Mouse (Mus musculus) embryonic facial prominence, embryonic 10.5 days (tissue): ENCODE data around the gene Gm38431. TPM values are rescaled to one million over a fixed set of nuclear protein-coding genes. Genes with fewer than 3 reads are reported as not detected.

Experiments
- DNase-seq: peaks from one replicate; pipeline ENCODE4 v3.0.0-alpha.2; 2017; ENCODE audit warnings: low spot score
- H3K27ac ChIP-seq: fragments of 300-500 bp; sonication (generic); replicated peaks from 2 replicates; pipeline ENCODE4 v1.5.1; 2016; ENCODE audit warnings: mild to moderate bottlenecking
- H3K27me3 ChIP-seq: fragments of 300-500 bp; sonication (generic); replicated peaks from 2 replicates; pipeline ENCODE4 v1.6.1; 2016; ENCODE audit warnings: low read depth, mild to moderate bottlenecking; ENCODE audit not compliant: poor library complexity, severe bottlenecking
- H3K36me3 ChIP-seq: fragments of 300-500 bp; sonication (generic); replicated peaks from 2 replicates; pipeline ENCODE4 v1.6.1; 2016; ENCODE audit warnings: mild to moderate bottlenecking, moderate library complexity
- H3K4me1 ChIP-seq: fragments of 300-500 bp; sonication (generic); 2 replicates; pipeline ENCODE4 v1.6.1; 2016
- H3K4me3 ChIP-seq: fragments of 300-500 bp; sonication (generic); 2 replicates; pipeline ENCODE4 v1.5.1; 2016; ENCODE audit warnings: mild to moderate bottlenecking, moderate library complexity
- H3K9me3 ChIP-seq: fragments of 300-500 bp; sonication (generic); 2 replicates; pipeline ENCODE4 v1.6.1; 2016; ENCODE audit warnings: mild to moderate bottlenecking
- WGBS: fragments of 180-500 bp; shearing (Covaris S2); methylation state at CpG from one replicate; pipeline ENCODE4 v1.1.7; 2016; 5-methylcytosine and 5-hydroxymethylcytosine counted together
- polyA plus RNA-seq: library from polyadenylated mRNA; unstranded; fragments of >200 nt; fragmentation: Nextera tagmentation; extraction: Ambion mirVana; gene quantifications from 2 replicates; pipeline ENCODE4 v1.2.1, GENCODE M21; 2016

The Gm38431 gene
- polyA plus RNA-seq, 1 experiment from 2014 or later: 4.5 TPM

DNA sequence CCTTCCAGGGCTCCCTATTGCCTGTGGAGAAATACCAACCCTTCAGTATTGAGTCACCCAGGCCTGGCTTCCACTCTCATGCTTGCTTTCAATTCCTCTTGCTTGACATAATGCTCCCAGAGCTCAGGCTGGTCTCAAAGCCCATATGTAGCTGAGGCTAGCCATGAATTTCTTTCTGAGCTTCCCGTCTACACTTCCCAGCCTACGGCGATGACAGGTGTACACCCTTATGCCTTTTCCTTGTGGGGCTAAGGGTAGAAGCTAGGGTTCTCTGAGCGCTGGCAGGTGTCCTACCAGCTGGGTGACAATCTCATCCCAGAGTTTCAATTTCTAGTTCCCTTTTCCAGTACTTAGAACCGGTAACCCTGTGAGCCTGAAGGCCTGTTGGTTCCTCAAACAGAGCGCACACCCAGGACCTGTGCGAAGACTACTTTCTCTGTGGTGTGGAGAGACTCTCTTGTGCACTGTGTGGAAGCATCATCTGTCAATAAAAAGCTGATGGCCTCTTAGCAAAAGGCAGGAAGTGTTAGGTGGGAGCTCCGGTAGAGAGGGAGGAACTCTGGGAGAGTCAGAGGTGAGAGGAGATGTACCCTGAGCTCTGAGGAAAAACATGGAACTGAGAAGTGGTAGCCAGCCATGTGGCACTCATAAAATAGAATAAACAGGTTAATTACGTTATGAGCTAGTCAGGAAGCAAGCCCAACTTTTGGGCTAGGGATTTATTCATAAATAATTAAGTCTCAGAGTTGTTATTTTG lies 33.9 kb upstream of the Gm38431 start:
- WGBS: 92% methylated on average over 9 of the region's 9 CpGs
- Histone ChIP-seq H3K27ac (no peak overlapping the region), H3K27me3 (no peaks in the 10 kb centered on the region), H3K36me3 (peaks cover 44% of the 10 kb centered on the region), H3K4me1 (peaks cover 8% of the 10 kb centered on the region), H3K9me3 (no peaks in the 10 kb centered on the region), H3K4me3 (no peak overlapping the region)
- DNase-seq: no peak

DNA sequence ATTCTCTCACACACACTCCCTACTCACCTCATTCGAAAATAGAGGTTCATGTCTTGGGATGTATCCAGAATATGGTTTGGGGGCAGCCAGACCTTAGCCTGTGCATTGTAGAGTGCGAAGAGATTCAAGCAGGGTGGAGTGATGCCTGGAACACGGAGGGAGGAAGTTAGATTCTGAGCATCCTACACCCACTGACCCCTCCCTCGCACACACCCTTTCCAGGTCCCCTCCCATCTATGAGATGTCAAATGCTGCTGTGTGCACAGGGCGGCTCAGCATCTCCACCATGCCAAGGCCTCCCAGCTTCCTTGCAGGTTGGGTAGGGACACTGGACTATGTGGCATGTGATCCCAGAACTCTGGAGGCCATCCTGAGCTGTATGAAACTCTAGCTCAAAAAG lies 33.0 kb upstream of the Gm38431 start:
- no peaks in the 10 kb centered on the region for H3K9me3 ChIP-seq
- H3K4me3 ChIP-seq: no peak overlapping the region
- H3K36me3 ChIP-seq: peaks cover 52% of the 10 kb centered on the region
- H3K27me3 ChIP-seq: no peaks in the 10 kb centered on the region
- no peak for DNase-seq
- 84% methylated on average over 5 of the region's 5 CpGs for WGBS
- H3K27ac ChIP-seq: no peak overlapping the region
- H3K4me1 ChIP-seq: no peaks in the 10 kb centered on the region

DNA sequence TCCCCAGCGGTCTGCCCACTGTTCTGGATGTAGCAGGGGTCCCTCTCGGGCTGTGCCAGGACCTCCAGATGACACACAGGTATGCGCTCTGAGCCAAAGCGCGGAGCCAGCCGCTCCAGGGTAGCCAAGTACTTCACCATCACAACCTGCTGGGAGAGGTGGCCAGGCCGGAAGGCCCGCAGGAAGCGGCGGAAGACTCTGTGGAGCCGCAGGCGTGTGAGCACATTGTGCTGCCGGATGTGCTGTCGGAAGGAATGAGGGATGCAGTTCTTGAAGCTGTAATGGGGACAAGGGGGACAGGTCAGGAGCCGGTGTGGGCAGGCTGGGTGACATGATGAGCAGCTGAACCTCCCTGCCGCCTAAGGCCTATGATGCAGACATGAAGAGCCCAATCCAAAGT lies 29.7 kb upstream of the Gm38431 start:
- no peaks in the 10 kb centered on the region for H3K27me3 ChIP-seq
- WGBS: 89% methylated on average over 16 of the region's 16 CpGs
- H3K36me3 ChIP-seq: peaks cover 46% of the 10 kb centered on the region

DNA sequence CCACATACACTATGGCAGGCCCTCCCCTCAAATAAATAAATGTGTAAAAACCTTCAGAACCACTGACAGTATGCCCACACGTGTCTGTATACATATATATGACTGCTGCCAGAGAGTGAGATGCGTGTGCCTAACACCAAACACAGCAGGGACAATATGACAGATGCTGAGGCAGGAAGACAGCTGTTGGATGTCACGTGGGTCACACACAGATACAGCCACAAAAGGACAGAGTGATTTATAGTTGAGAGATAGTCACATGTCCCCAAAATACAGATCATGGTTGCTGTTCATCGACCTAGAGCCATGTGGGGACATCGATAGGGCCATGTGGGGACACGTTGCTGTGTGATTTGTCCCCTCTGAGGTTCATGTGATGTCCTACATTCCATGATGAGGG lies 25.3 kb upstream of the Gm38431 start:
- Histone ChIP-seq H3K9me3 (no peaks in the 10 kb centered on the region), H3K27ac (no peak overlapping the region), H3K4me3 (no peak overlapping the region), H3K4me1 (no peaks in the 10 kb centered on the region), H3K27me3 (no peaks in the 10 kb centered on the region), H3K36me3 (peaks cover 21% of the 10 kb centered on the region)
- no peak for DNase-seq
- WGBS: 85% methylated on average over 6 of the region's 6 CpGs

More for the DNA sequence above, 29.7 kb upstream of the Gm38431 start:
- H3K4me3 ChIP-seq: no peak overlapping the region
- DNase-seq: no peak
- H3K9me3 ChIP-seq: no peaks in the 10 kb centered on the region
- no peaks in the 10 kb centered on the region for H3K4me1 ChIP-seq
- H3K27ac ChIP-seq: no peak overlapping the region

DNA sequence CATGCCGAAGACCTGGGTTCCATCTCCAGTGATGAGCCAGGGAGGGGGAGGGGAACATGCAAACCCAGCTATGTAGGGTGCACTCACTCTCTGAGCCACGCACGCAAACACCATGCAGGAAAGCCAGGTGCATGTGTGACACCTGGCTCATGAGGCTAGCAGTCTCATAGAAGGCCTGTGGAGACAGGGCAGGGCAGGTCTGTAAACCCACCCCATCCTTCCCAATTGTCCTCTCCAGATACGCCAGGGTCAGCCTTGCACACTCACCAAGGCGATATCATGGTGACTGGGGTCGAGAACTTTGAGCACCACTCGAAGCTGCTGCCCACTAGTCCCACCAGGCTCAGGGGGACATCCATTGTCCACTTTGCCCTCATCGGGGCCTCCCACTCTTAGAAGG lies 23.3 kb upstream of the Gm38431 start:
- H3K27me3 ChIP-seq: no peaks in the 10 kb centered on the region

DNA sequence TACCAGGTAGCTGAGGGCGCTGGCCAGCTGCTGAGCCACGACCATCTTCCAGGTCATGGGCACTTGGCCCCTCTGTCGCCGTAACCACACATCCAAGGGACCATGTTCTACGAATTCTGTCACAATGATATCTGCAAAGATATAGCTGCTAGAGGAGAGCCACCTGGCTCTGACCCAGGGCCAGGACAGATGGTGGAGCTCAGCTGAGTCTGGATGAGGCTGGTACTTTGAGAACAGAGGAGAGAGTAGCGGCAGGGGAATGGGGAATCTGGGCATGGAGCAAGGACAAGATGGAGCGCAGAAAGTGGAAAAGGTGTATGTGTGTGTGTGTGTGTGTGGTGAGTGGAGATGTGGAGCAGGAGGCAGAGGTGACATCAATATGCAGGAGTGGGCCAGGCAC lies 22.4 kb upstream of the Gm38431 start:
- 91% methylated on average over 7 of the region's 7 CpGs for WGBS
- Histone ChIP-seq H3K9me3 (no peaks in the 10 kb centered on the region), H3K36me3 (no peaks in the 10 kb centered on the region), H3K27ac (no peak overlapping the region), H3K27me3 (no peaks in the 10 kb centered on the region), H3K4me3 (no peak overlapping the region), H3K4me1 (no peaks in the 10 kb centered on the region)
- DNase-seq: no peak

More for the DNA sequence above, 23.3 kb upstream of the Gm38431 start:
- no peak for DNase-seq
- Histone ChIP-seq H3K27ac (no peak overlapping the region), H3K4me3 (no peak overlapping the region), H3K36me3 (peaks cover 4% of the 10 kb centered on the region; the same call in 1 of the 2 replicates), H3K9me3 (no peaks in the 10 kb centered on the region), H3K4me1 (no peaks in the 10 kb centered on the region)
- 94% methylated on average over 8 of the region's 8 CpGs for WGBS

DNA sequence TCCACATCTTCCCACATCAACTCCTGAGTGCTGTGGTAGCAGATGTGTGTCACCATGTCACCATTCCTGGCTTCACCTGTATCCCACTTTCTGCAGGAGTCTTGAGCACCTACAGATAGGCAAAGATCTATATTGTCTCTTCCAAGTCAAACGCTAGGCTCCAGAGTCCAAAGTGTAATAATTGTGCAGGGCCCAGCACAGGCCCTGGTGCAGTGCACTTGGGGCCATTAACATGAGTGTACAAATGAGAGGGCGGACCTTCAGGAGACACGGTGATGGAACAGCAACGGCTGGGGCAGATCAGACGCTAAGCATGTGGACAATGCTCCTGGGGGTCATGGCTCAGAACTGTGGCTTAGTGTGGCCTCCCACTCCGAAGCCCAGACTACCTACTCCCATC lies 22.0 kb upstream of the Gm38431 start:
- Histone ChIP-seq H3K4me1 (no peaks in the 10 kb centered on the region), H3K36me3 (0 out of 2 replicates have a peak, but pooled peaks cover 4% of the 10 kb centered on the region), H3K4me3 (no peak overlapping the region), H3K27me3 (no peaks in the 10 kb centered on the region), H3K27ac (no peak overlapping the region), H3K9me3 (no peaks in the 10 kb centered on the region)
- 92% methylated on average over 6 of the region's 6 CpGs for WGBS
- DNase-seq: no peak

DNA sequence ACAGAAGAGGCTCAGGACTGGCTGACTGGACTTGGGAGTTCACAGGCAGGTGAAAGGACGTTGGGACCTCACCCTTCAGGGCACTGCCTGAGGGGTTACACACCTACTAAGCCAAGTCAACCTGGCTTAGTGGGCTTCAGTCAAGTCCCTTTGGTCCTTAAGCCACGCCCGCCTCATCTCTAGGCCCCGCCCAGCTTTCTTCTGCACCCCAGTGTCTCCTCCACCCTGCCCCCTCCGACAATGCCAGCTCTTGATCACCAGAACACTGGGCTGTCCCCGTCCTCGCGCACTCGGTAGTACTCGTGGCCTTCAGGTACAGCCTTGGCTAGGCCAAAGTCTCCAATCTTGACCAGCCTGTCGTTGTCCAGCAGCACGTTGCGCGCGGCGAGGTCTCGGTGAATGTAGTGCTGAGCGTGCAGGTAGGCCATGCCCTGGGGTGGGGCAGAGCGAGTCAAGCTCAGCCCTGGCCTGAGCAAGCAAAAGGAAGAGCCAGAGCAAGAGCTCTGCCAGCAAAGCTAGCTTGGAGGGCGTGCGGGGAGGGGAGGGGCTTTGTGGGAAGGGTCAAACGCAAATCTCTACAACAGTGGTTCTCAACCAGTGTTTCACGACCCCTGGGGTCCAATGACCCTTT lies 15.9 kb upstream of the Gm38431 start:
- Histone ChIP-seq H3K4me1 (peaks cover 15% of the 10 kb centered on the region), H3K36me3 (peaks cover 6% of the 10 kb centered on the region; the same call in 1 of the 2 replicates), H3K4me3 (no peak overlapping the region), H3K27ac (no peak overlapping the region), H3K27me3 (no peaks in the 10 kb centered on the region), H3K9me3 (no peaks in the 10 kb centered on the region)
- WGBS: 43% methylated on average over 23 of the region's 23 CpGs
- no peak for DNase-seq

DNA sequence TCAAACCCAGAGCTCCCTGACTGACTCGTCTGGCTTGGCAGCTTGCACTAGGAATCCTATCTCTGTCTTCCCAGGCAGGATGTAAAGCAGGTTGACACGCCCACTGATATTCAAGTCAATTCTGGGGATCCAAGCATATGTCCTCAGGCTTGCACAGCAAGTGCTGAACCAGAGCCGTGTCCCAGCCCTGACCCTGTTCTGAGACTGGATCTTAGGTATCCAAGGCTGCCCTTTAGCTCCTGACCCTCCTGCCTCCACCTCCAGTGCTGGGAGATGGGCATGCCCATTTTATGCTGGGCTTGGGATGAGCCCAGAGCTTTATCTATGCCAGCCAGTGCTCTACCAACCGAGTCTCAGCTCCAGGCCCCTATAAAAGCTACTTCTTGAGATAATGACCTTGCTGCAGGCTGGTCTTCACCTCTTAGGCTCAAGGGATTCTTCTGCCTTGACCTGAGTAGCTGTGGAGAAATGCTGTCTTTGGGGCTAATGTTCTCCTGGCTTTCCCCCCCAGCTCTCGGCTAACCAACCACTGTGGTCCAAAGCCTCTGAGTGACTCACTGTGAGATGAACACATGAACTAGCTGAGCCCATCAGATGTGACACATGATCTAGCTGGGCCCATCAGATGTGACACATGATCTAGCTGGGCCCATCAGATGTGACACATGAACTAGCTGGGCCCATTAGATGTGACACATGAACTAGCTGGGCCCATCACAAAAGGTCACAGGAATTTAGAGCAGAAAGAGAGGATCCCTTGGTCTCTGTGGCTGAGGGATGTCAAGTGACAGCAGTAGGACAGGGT lies 14.2 kb upstream of the Gm38431 start:
- no peak overlapping the region for H3K4me3 ChIP-seq
- WGBS: 78% methylated on average over 5 of the region's 5 CpGs
- H3K9me3 ChIP-seq: no peaks in the 10 kb centered on the region
- no peak for DNase-seq
- H3K27me3 ChIP-seq: no peaks in the 10 kb centered on the region
- peaks cover 6% of the 10 kb centered on the region; the same call in 1 of the 2 replicates for H3K36me3 ChIP-seq
- no peak overlapping the region for H3K27ac ChIP-seq
- H3K4me1 ChIP-seq: peaks cover 15% of the 10 kb centered on the region

DNA sequence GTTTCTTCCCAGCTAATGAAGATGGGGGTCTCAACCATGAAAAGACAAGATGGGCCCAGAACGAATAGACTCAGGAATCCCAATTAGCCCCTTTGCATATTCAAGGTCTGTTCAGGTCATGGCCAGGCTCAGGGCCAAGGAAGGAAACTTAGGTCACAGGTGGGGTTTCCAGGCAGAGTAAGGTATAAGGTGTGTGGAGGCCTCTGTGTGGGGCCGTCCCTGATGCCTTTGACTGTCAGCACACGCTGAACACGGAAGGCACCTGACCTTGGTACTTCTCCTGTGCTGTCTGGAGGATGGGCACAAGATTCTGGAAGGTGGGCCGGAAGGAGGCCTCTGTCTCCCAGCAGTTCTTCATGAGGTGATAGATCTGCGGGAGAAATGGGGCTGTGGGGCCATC lies 13.0 kb upstream of the Gm38431 start:
- Histone ChIP-seq H3K27me3 (no peaks in the 10 kb centered on the region), H3K4me1 (peaks cover 22% of the 10 kb centered on the region), H3K36me3 (peaks cover 6% of the 10 kb centered on the region; the same call in 1 of the 2 replicates), H3K27ac (no peak overlapping the region), H3K9me3 (no peaks in the 10 kb centered on the region), H3K4me3 (no peak overlapping the region)
- no peak for DNase-seq
- WGBS: 82% methylated on average over 6 of the region's 6 CpGs

DNA sequence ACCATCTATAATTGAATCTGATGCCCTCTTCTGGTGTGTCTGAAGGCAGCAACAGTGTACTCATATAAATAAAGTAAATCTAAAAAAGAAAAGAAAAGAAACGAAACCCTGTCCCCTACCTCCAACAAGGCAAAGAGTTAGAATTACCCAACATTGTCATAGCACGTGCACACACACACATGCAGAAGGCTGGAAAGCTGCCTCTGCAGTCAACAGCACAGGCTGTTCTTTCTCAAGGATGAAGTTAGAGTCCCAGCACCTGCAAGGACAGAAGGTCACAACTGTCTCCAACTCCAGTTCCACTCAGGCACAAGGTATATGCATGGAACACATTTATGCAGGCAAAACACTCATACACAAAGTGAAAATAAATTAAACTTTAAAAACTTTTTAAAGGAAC lies 10.3 kb upstream of the Gm38431 start:
- H3K4me1 ChIP-seq: peaks cover 18% of the 10 kb centered on the region
- H3K27me3 ChIP-seq: no peaks in the 10 kb centered on the region
- no peak overlapping the region for H3K4me3 ChIP-seq
- no peak for DNase-seq
- 92% methylated on average over 2 of the region's 2 CpGs for WGBS
- H3K9me3 ChIP-seq: no peaks in the 10 kb centered on the region
- no peaks in the 10 kb centered on the region; the same call in 1 of the 2 replicates for H3K36me3 ChIP-seq
- H3K27ac ChIP-seq: no peak overlapping the region

DNA sequence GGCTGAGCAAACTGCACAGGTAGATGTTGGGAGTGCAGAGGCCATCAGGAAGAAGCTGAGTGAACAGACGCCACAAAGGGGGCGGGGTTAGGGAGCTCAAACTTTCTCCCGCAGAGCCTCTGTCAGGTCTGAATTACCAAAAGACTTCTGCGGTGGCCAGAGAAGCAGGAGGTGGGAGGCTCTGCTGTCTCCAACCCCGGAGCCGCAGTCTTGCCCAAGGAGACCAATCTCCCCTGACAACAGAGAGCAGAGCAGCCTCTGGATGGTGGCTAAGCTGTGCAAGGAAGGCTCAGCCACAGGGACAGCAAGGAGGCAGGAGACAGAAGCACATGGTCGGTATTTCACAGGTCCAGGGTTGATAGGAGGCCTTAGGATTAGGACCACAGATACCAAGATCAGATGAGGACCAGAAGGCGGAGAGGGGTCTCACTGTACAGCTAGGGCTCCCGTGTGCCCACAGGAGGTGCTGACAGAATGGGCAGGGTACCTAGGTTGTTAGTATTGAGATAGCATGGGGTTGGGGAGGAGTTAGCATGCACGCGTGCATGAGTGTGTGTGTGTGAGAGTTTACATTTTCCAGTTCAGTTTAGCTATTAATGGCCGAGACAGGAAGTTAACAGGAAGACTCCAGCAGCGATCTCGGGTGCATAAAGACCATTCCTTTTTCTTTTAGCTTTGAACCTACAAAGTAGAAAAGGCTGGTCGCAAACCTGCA lies 8.8 kb upstream of the Gm38431 start:
- H3K27ac ChIP-seq: no peak overlapping the region
- no peak for DNase-seq

More for the DNA sequence above, 8.8 kb upstream of the Gm38431 start:
- WGBS: 49% methylated on average over 15 of the region's 15 CpGs
- Histone ChIP-seq H3K4me1 (peaks cover 21% of the 10 kb centered on the region), H3K9me3 (no peaks in the 10 kb centered on the region), H3K36me3 (no peaks in the 10 kb centered on the region; the same call in 1 of the 2 replicates), H3K4me3 (no peak overlapping the region), H3K27me3 (no peaks in the 10 kb centered on the region)
